Mouse (Mus musculus): Measurements from ENCODE around the gene Zfx.

The Zfx gene

GRCm38 (mm10) chrX:94123059-94123839, at the start of gene Zfx:
Zfx (minus strand) TSS chrX:94123702.
- DNase-seq (ENCODE audit: low read depth), result no peak

DNA sequence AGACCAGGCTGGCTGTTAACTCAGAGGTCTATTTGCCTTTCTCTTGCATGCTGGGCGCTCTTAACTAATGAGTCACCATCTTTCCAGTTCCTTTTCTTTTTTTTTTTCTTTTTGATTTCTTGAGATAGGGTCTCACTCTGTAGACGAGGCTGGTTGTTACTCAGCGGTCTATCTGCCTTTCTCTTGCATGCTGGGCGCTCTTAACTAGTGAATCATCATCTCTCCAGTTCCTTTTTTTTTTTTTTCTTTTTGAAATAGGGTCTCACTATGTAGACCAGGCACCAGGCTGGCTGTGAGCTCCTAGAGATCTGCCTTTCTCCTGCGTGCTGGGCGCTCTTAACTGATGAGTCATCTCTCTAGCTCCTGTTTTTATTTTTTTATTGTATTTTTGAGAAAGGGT, 45.8 kb upstream of the Zfx start:
- DNase-seq (ENCODE audit: low read depth), result no peak

- no peak for DNase-seq (ENCODE audit: low read depth)
Measured at GRCm38 (mm10) chrX:94152251-94152830, 28.8 kb upstream of the Zfx start.

GRCm38 (mm10) chrX:94150471-94150870, 27.0 kb upstream of the Zfx start:
- no peak for DNase-seq (ENCODE audit: low read depth)

GRCm38 (mm10) chrX:94142004-94142771, 18.7 kb upstream of the Zfx start:
- DNase-seq (ENCODE audit: low read depth), result no peak

- no peak for DNase-seq (ENCODE audit: low read depth)
Measured at GRCm38 (mm10) chrX:94140080-94140479, 16.6 kb upstream of the Zfx start.

DNA sequence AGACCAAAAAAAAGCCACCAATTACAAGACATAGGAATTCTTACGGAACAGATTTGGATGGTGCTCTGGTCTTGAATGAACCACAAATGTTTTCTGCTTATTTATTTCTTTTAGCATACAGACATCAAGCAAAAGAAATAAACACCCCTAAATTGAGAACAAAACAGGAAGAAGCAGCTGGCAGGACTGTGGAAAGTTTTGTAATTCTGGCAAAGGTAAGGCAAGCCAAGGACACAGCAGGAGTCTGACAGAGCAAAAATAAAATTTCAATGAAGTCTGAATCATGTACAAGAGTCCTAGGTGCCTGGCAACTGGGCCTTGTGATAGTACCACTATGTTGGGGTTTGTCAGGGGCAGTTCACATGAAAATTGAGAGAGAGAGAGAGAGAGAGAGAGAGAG, 14.8 kb upstream of the Zfx start:
- no peak for DNase-seq (ENCODE audit: low read depth)

DNA sequence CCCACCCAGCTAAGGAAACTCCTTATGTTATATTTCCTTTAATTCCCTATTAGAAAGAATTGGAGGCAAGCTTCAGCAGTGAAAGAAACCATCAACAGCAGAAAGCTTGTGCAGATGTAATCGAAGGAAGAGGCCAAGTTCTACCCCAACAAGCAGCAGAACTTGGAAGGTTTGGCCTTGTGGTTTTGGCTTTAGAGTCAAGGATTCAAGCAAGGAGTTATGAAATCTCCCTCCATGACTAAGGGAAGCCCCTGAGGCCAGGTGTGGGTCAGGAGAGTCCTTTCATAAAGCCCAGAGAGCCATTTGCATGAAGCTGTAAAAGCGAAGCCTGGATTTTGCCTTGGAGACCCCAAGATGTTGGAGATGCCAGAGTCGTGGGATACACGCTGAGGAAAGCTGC, 11.6 kb upstream of the Zfx start:
- DNase-seq (ENCODE audit: low read depth), result no peak

- no peak for DNase-seq (ENCODE audit: low read depth)
Measured at GRCm38 (mm10) chrX:94133551-94133950, 10.0 kb upstream of the Zfx start.

- no peak for DNase-seq (ENCODE audit: low read depth)
Measured at GRCm38 (mm10) chrX:94132239-94132638, 8.7 kb upstream of the Zfx start.

DNA sequence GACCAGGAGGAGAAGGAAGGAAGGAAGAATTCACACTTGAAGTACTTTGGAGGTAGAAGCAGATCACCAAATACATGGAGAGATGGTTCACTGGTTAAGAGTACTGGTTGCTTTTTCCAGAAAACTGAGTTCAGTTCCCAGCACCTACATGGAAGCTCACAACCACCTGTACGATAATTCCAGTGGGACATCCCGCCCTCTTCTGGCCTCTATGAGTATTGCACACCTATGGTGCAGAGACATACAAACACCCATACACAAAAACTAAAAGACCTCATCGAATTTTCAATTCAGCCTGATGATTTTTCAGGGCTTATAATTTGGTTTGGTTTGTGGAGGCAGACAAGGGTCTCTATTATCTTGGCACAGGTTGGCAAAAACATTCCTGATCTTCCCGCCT, 6.2 kb upstream of the Zfx start:
- DNase-seq (ENCODE audit: low read depth), result no peak

GRCm38 (mm10) chrX:94125950-94126349, 2.4 kb upstream of the Zfx start:
- no peak for DNase-seq (ENCODE audit: low read depth)

GRCm38 (mm10) chrX:94122709-94123058, 818 bp downstream of the Zfx start:
- no peak for DNase-seq (ENCODE audit: low read depth)

- peak; percentile 67 for DNase-seq (ENCODE audit: low read depth)
Measured at GRCm38 (mm10) chrX:94121866-94122708, 1.4 kb downstream of the Zfx start.

GRCm38 (mm10) chrX:94121161-94121856, 2.2 kb downstream of the Zfx start:
- no peak for DNase-seq (ENCODE audit: low read depth)

GRCm38 (mm10) chrX:94118350-94118749, 5.2 kb downstream of the Zfx start:
- DNase-seq (ENCODE audit: low read depth), result no peak

- no peak for DNase-seq (ENCODE audit: low read depth)
Measured at GRCm38 (mm10) chrX:94115882-94116281, 7.6 kb downstream of the Zfx start.

- no peak for DNase-seq (ENCODE audit: low read depth)
Measured at GRCm38 (mm10) chrX:94105964-94106363, 17.5 kb downstream of the Zfx start.

- no peak for DNase-seq (ENCODE audit: low read depth)
Measured at GRCm38 (mm10) chrX:94102938-94103337, 20.6 kb downstream of the Zfx start.

DNA sequence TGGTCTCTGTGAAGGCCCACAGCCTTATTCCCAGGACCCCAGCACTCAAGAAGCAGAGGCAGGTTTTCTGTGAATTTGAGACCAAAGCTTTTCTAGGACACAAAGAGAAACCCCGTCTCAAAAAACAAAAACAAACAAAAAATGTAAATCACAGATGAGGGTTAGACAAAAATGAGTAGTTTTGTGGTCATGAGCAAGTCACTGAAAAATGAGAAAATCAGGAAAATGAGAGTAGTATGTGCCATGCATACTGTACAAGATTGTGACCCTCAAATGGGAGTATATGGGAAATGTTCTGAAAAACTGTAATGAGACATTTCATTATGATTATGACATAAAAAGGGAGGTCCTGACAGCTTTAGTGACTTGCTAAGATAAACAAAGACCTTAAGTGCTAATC, 22.9 kb downstream of the Zfx start:
- DNase-seq (ENCODE audit: low read depth), result no peak

DNA sequence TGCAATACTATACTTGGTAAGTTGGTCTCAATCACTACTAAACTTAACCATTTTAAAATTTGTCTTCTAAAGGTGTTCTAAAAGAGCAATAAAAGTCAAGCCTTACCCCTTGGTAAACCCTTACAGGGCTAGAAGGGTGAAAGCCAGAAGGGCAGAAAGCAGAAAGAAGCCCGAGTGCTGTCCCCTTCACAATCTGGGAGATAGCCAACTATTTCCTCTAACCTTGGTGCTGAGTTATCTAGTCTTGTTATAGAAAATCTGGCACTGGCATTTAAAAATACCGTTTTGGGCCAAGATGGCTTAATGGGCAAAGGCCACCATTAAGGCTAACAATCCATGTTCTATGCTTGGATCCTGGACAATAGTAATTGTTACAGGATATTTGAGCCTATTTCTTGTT, 32.5 kb downstream of the Zfx start:
- no peak for DNase-seq (ENCODE audit: low read depth)

DNA sequence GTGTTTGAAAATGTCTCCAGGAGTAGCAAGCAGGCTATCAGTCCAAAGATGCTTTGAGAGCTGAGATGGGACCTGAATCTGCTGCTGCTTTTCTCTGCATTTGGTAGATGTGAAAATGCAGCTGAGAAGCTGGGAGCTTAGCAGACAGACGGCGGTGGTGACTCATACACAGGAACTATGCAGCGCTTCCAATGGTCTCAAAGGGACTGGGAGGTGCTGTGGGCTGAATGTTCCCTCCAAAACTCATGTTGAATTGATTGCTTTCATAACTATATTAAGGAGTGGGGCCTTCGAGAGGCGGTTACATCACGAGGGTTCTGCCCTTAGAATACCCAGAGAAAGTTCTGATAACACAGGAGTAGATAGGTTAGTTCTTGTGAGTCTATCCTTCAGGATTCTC, 62.3 kb downstream of the Zfx start:
- DNase-seq (ENCODE audit: low read depth), result no peak

All from c-Kit-positive CD71-positive TER-119-negative erythroid progenitor cells, embryonic 14.5 days (primary cell).